Mouse (Mus musculus): ENCODE data around the gene Speer4d.
"Not testable (repeated sequence)": the region's sequence is repeated elsewhere in the genome, so short reads cannot be mapped to it uniquely, and the experiment has no call there.

Gene Speer4d

DNA sequence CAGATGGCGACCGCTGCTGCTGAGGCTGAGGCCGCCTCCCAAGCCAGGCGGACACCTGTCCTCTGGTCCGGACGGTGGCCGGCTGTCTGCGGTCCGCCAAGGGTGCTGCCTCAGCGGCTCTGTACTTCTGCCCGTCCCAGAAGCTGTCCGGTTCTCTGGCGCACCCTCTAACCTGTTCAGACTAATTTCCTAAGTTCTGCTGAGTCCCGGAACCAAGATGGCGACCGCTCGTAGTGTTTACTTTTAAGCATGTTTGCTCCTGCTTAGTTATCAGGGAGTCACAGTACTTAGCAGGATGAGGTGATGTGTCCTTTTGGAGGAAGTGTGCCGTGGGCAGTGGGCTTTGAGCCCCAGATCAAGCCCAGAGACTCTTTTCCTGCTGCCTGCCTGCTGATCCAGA lies 51.9 kb downstream of the Speer4d start:
- DNase-seq (ENCODE audit: low spot score): not testable (repeated sequence)
